Mouse (Mus musculus) MEL (cell line): ENCODE data around the gene Trp73.
A peak's percentile ranks its signal among the peaks of the same experiment; 100 is the strongest.

ENCODE experiments used
- CHD1 ChIP-seq: IDR thresholded peaks from 2 replicates; pipeline ENCODE4 v1.6.1; 2012; ENCODE audit warnings: low read depth, mild to moderate bottlenecking, inconsistent platforms, low read length, improper control_type of control experiment
- CHD2 ChIP-seq: IDR thresholded peaks from 2 replicates; pipeline ENCODE4 v1.6.1; 2011; ENCODE audit warnings: low read length, improper control_type of control experiment
- CTCF ChIP-seq, 3 experiments: IDR thresholded peaks in 2 of 3; conservative IDR thresholded peaks in 1 of 3; 2 replicates each; pipeline ENCODE4 v1.5.1; 2011 to 2012; ENCODE audit warnings: low read length in 3 of 3, low read depth in 2 of 3, mild to moderate bottlenecking in 2 of 3, improper control_type of control experiment in 1 of 3, inconsistent platforms in 1 of 3, mixed read lengths in 1 of 3, moderate library complexity in 1 of 3; ENCODE audit not compliant: control insufficient read depth in 1 of 3, insufficient read depth in 1 of 3, poor library complexity in 1 of 3, severe bottlenecking in 1 of 3
- ELF1 ChIP-seq: IDR thresholded peaks from 2 replicates; pipeline ENCODE4 v1.6.1; 2014; ENCODE audit warnings: low read depth, mild to moderate bottlenecking, inconsistent platforms, low read length, improper control_type of control experiment, moderate library complexity
- EP300 ChIP-seq, 2 experiments: IDR thresholded peaks; 2 replicates each; pipeline ENCODE4 v1.6.1; 2011; ENCODE audit warnings: improper control_type of control experiment in 2 of 2, low read length in 2 of 2, low read depth in 1 of 2, mild to moderate bottlenecking in 1 of 2
- GATA1 ChIP-seq: IDR thresholded peaks from 2 replicates; pipeline ENCODE4 v1.6.1; 2011; ENCODE audit warnings: low read depth, low read length, improper control_type of control experiment
- KAT2A ChIP-seq: conservative IDR thresholded peaks from 2 replicates; pipeline ENCODE4 v1.6.1; 2012; ENCODE audit warnings: low read depth, low read length, improper control_type of control experiment, inconsistent platforms
- MAZ ChIP-seq: IDR thresholded peaks from 2 replicates; pipeline ENCODE4 v1.6.1; 2012; ENCODE audit warnings: low read depth, mild to moderate bottlenecking, inconsistent platforms, low read length, improper control_type of control experiment
- MEF2A ChIP-seq: IDR thresholded peaks from 2 replicates; pipeline ENCODE4 v1.6.1; 2014; ENCODE audit warnings: low read depth, mild to moderate bottlenecking, inconsistent platforms, low read length, improper control_type of control experiment; ENCODE audit not compliant: poor library complexity, insufficient replicate concordance, severe bottlenecking; ENCODE audit errors: extremely low read depth
- NELFE ChIP-seq: IDR thresholded peaks from 2 replicates; pipeline ENCODE4 v1.6.1; 2011; ENCODE audit warnings: low read depth, low read length, improper control_type of control experiment
- POLR2A ChIP-seq, 2 experiments: IDR thresholded peaks; 2 replicates each; pipeline ENCODE4 v1.6.1; 2011 to 2012; ENCODE audit warnings: low read length in 2 of 2, mild to moderate bottlenecking in 2 of 2, control low read depth in 1 of 2, improper control_type of control experiment in 1 of 2, low read depth in 1 of 2, moderate library complexity in 1 of 2; ENCODE audit not compliant: control insufficient read depth in 1 of 2, insufficient read depth in 1 of 2, poor library complexity in 1 of 2
- RCOR1 ChIP-seq: IDR thresholded peaks from 2 replicates; pipeline ENCODE4 v1.6.1; 2012; ENCODE audit warnings: low read depth, mild to moderate bottlenecking, inconsistent platforms, low read length, improper control_type of control experiment
- ZKSCAN1 ChIP-seq: IDR thresholded peaks from 2 replicates; pipeline ENCODE4 v1.6.1; 2012; ENCODE audit warnings: low read depth, mild to moderate bottlenecking, inconsistent platforms, low read length, improper control_type of control experiment, moderate library complexity

DNA sequence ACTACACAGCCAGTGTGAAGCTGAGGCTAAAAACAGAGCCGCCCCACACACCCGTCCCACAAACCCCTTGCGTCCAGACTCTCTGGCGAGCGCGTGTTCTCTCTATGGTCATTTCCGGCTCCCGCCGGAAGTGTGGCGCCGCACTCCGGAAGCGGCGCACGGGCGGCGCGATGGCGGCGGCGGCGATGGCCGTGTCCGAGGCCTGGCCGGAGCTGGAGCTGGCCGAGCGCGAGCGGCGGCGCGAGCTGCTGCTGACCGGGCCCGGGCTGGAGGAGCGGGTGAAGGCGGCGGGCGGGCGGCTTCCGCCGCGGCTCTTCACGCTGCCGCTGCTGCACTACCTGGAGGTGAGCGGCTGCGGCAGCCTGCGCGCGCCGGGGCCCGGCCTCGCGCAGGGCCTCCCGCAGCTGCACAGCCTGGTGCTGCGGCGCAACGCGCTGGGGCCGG lies 128.3 kb downstream of the Trp73 start, which contains the start of gene Lrrc47:
- TF ChIP-seq EP300 (IDR thresholded peaks at IDR 0.05; ENCODE audit: low read depth in 1 of 2, low read length in 2 of 2) = no peak
- TF ChIP-seq RCOR1 = no peak
- TF ChIP-seq GATA1 = no peak
- TF ChIP-seq MAZ = peak; percentile 66; the same call in 1 of the 2 replicates
- peak; percentile 79 for TF ChIP-seq NELFE
- TF ChIP-seq ELF1 = peak; percentile 94
- TF ChIP-seq CTCF (IDR thresholded peaks at IDR 0.05 in 2 of 3, conservative IDR thresholded peaks at IDR 0.05 in 1 of 3; ENCODE audit: control insufficient read depth in 1 of 3, insufficient read depth in 1 of 3, low read depth in 2 of 3, low read length in 3 of 3, poor library complexity in 1 of 3, severe bottlenecking in 1 of 3) = no peak
- 0 out of 2 replicates have a peak, but pooled peaks have one; percentile 29 for TF ChIP-seq MEF2A
- 0 out of 2 replicates have a peak, but pooled peaks have one; percentile 24 for TF ChIP-seq CHD1
- TF ChIP-seq POLR2A (IDR thresholded peaks at IDR 0.05; ENCODE audit: control insufficient read depth in 1 of 2, insufficient read depth in 1 of 2, low read depth in 1 of 2, low read length in 2 of 2, poor library complexity in 1 of 2) = peak; percentile 65 to 92
- peak; percentile 77; the same call in 1 of the 2 replicates for TF ChIP-seq KAT2A
- no peak for TF ChIP-seq CHD2
- no peak for TF ChIP-seq ZKSCAN1
